Mouse (Mus musculus): ENCODE results near the gene Mllt10.
A peak's percentile ranks its signal among the peaks of the same experiment; 100 is the strongest.

Mllt10 gene

GRCm38 (mm10) chr2:18055016-18055928 is at the start of gene Mllt10:
TSS of gene Mllt10 (plus strand) at chr2:18055237.
- no peak for DNase-seq (ENCODE audit: low spot score in 2 of 2)

- DNase-seq (ENCODE audit: low spot score in 2 of 2), result no peak
Observed at GRCm38 (mm10) chr2:18011226-18011625, 43.8 kb upstream of the Mllt10 start.

GRCm38 (mm10) chr2:18012866-18013265 is 42.2 kb upstream of the Mllt10 start:
- no peak for DNase-seq (ENCODE audit: low spot score in 2 of 2)

GRCm38 (mm10) chr2:18015581-18015980 is 39.5 kb upstream of the Mllt10 start:
- no peak for DNase-seq (ENCODE audit: low spot score in 2 of 2)

- DNase-seq (ENCODE audit: low spot score in 2 of 2), result no peak
Observed at GRCm38 (mm10) chr2:18016639-18017038, 38.4 kb upstream of the Mllt10 start.

GRCm38 (mm10) chr2:18017321-18017720 is 37.7 kb upstream of the Mllt10 start:
- DNase-seq (ENCODE audit: low spot score in 2 of 2), result no peak

GRCm38 (mm10) chr2:18019122-18019521 is 35.9 kb upstream of the Mllt10 start:
- no peak for DNase-seq (ENCODE audit: low spot score in 2 of 2)

GRCm38 (mm10) chr2:18022886-18023285 is 32.2 kb upstream of the Mllt10 start:
- DNase-seq (ENCODE audit: low spot score in 2 of 2), result no peak

- no peak for DNase-seq (ENCODE audit: low spot score in 2 of 2)
Observed at GRCm38 (mm10) chr2:18025116-18025515, 29.9 kb upstream of the Mllt10 start.

GRCm38 (mm10) chr2:18025781-18026115 is 29.3 kb upstream of the Mllt10 start:
- no peak for DNase-seq (ENCODE audit: low spot score in 2 of 2)

- peak; percentile 49 to 56 for DNase-seq (ENCODE audit: low spot score in 2 of 2)
Observed at GRCm38 (mm10) chr2:18026116-18026947, 28.7 kb upstream of the Mllt10 start.

GRCm38 (mm10) chr2:18027448-18028139 is 27.4 kb upstream of the Mllt10 start:
- DNase-seq (ENCODE audit: low spot score in 2 of 2), result peak; percentile 91 to 95

- peak; percentile 74 to 81 for DNase-seq (ENCODE audit: low spot score in 2 of 2)
Observed at GRCm38 (mm10) chr2:18028140-18029021, 26.7 kb upstream of the Mllt10 start.

- DNase-seq (ENCODE audit: low spot score in 2 of 2), result no peak
Observed at GRCm38 (mm10) chr2:18029656-18030055, 25.4 kb upstream of the Mllt10 start.

- DNase-seq (ENCODE audit: low spot score in 2 of 2), result no peak
Observed at GRCm38 (mm10) chr2:18030581-18030980, 24.5 kb upstream of the Mllt10 start.

GRCm38 (mm10) chr2:18031271-18031821 is 23.7 kb upstream of the Mllt10 start:
- peak in 1 of 2 experiments; percentile 48 for DNase-seq (ENCODE audit: low spot score in 2 of 2)

GRCm38 (mm10) chr2:18031831-18032537 is 23.1 kb upstream of the Mllt10 start:
- DNase-seq (ENCODE audit: low spot score in 2 of 2), result peak in 1 of 2 experiments; percentile 43

GRCm38 (mm10) chr2:18032538-18032895 is 22.5 kb upstream of the Mllt10 start:
- no peak for DNase-seq (ENCODE audit: low spot score in 2 of 2)

GRCm38 (mm10) chr2:18033166-18034108 is 21.6 kb upstream of the Mllt10 start:
- no peak for DNase-seq (ENCODE audit: low spot score in 2 of 2)

Measured in right cerebral cortex, adult 2 months (tissue).